Mouse (Mus musculus) ES-E14 (cell line): Measurements from ENCODE around the gene Myo16. TPM values are rescaled to one million over a fixed set of nuclear protein-coding genes. Genes with fewer than 3 reads are reported as not detected.

Experiments used
- DNase-seq: peaks from one replicate; pipeline ENCODE4 v3.0.0-alpha.2; 2013; ENCODE audit warnings: low read depth, low spot score
- H3K27ac ChIP-seq: 2 replicates; pipeline ENCODE4 v1.5.1; 2012; ENCODE audit warnings: low read depth, mild to moderate bottlenecking, low read length, moderate library complexity, mixed read lengths; ENCODE audit not compliant: poor library complexity, insufficient read depth, severe bottlenecking
- H3K36me3 ChIP-seq: 2 replicates; pipeline ENCODE4 v1.6.1; 2012; ENCODE audit warnings: mild to moderate bottlenecking, low read length, moderate library complexity, mixed read lengths; ENCODE audit not compliant: control insufficient read depth, poor library complexity, insufficient read depth, severe bottlenecking
- H3K4me1 ChIP-seq, 2 experiments: fragments of 150-350 bp in 1 of 2; sonication (generic) in 1 of 2; 2 replicates each; pipeline ENCODE4 v1.6.1; 2012; ENCODE audit warnings: low read length in 2 of 2, mild to moderate bottlenecking in 1 of 2, mixed read lengths in 1 of 2; ENCODE audit not compliant: control insufficient read depth in 2 of 2, insufficient read depth in 2 of 2, poor library complexity in 1 of 2
- H3K4me3 ChIP-seq, 2 experiments: fragments of 150-350 bp in 1 of 2; sonication (generic) in 1 of 2; 2 replicates each; pipeline ENCODE4 v1.5.1; 2012; ENCODE audit warnings: low read length in 2 of 2, low read depth in 1 of 2, mild to moderate bottlenecking in 1 of 2, mixed read lengths in 1 of 2; ENCODE audit not compliant: insufficient read depth in 1 of 2, poor library complexity in 1 of 2, severe bottlenecking in 1 of 2
- H3K9ac ChIP-seq: 2 replicates; pipeline ENCODE4 v1.6.1; 2012; ENCODE audit warnings: low read depth, mild to moderate bottlenecking, low read length, mixed read lengths; ENCODE audit not compliant: poor library complexity, insufficient read depth, severe bottlenecking
- H3K9me3 ChIP-seq: fragments of 150-350 bp; sonication (generic); 2 replicates; pipeline ENCODE4 v1.6.1; 2012; ENCODE audit warnings: low read depth, mild to moderate bottlenecking, low read length; ENCODE audit not compliant: control insufficient read depth, insufficient read depth
- CHD2 ChIP-seq: IDR thresholded peaks from 2 replicates; pipeline ENCODE4 v1.6.1; 2014; ENCODE audit warnings: mild to moderate bottlenecking, low read depth, low read length, inconsistent platforms
- HCFC1 ChIP-seq: IDR thresholded peaks from 2 replicates; pipeline ENCODE4 v1.6.1; 2012; ENCODE audit warnings: low read length, inconsistent platforms, borderline replicate concordance; ENCODE audit not compliant: insufficient read depth
- MAFK ChIP-seq: IDR thresholded peaks from 2 replicates; pipeline ENCODE4 v1.6.1; 2014; ENCODE audit warnings: mild to moderate bottlenecking, low read depth, low read length, inconsistent platforms; ENCODE audit not compliant: insufficient read depth
- ZC3H11A ChIP-seq: IDR thresholded peaks from 2 replicates; pipeline ENCODE4 v1.6.1; 2012; ENCODE audit warnings: low read depth, mild to moderate bottlenecking, inconsistent platforms, low read length, borderline replicate concordance
- ZNF384 ChIP-seq: IDR thresholded peaks from 2 replicates; pipeline ENCODE4 v1.6.1; 2012; ENCODE audit warnings: low read depth, low read length, inconsistent platforms
- in situ Hi-C, 2 experiments: fragments of 600-800 bp; cut with MboI; formaldehyde crosslinking; loops; one replicate each; pipeline ENCODE4 v1.15.1; 2025; ENCODE audit warnings: low sequenced_read_pairs in 2 of 2, inconsistent platforms in 1 of 2; ENCODE audit not compliant: unreplicated experiment in 2 of 2
- total RNA-seq: library from RNA; depleted of rRNA; stranded (reverse); fragments of 300-350 nt; gene quantifications from 2 replicates; pipeline ENCODE4 v1.2.3, GENCODE M21; 2012

The Myo16 gene
- total RNA-seq, 1 experiment, result 0.09 TPM

DNA sequence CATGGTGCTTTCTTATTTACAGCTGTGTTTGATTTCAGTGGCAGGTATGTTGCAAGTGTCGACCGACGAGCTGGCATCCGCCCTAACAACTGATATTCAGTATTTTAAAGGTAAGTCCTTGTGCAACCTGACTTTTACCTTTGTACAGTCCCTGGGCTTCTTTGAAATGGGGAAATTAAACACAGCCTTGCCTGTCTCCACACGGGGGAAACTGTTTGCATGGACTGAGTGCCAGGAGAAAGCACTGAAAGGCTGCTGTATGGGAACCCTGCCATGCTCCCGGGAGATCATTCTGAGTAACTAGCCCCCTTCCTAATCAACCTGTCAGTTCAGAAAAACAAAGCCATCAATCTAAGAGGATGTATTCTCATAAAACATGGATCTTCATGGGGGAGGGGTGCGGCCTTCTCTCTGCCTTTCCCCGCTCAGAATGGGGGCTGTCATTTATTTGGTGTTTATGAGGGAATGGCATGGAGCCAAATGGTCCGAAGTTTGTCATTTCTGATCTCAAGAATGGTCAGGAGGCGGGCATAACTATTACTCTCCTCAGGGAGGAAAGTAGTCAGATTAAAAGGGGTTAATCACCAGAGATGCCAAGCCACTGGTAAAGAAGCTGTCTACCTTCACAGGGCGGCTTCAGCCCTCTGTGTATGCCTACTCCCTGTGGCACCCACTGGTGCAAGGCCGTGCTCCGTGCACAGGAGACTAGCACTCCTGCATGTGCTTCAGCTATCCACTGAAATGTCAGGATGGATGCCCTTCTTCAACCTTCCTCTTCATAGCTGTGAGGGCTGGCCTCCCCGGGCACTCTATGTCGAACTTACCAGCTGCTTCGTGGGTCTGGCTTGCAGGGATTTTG, 286.1 kb downstream of the Myo16 start:
- H3K9ac ChIP-seq, result no peak overlapping the region
- no peak overlapping the region for H3K4me3 ChIP-seq
- no peaks in the 10 kb centered on the region for H3K36me3 ChIP-seq
- TF ChIP-seq HCFC1 (no peak), MAFK (no peak), ZC3H11A (no peak), CHD2 (no peak), ZNF384 (no peak)
- H3K27ac ChIP-seq, result no peak overlapping the region
- H3K4me1 ChIP-seq, result no peaks in the 10 kb centered on the region
- H3K9me3 ChIP-seq, result no peaks in the 10 kb centered on the region
- in situ Hi-C loops, result no loop called here
- DNase-seq, result no peak

DNA sequence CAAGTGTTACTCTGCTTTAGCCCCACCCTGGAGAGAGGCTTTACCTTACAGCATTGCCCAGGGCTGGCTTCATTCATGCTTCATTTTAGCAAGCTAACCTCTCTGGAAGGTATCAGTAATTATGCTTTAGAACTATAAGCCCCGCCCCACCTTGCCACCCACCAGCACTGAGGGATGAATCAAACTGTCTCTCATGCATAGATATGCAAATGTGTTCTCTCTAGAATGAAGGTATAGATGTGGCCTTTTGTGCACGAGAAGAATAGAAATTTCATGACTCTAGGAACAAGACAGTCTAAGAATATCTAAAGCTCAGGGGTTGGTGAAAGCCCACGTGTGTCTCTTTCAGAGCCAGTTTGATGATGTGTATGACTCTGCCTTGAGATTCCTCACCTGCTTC, 288.9 kb downstream of the Myo16 start:
- in situ Hi-C loops, result no loop called here
- no peaks in the 10 kb centered on the region for H3K36me3 ChIP-seq
- no peak for DNase-seq

DNA sequence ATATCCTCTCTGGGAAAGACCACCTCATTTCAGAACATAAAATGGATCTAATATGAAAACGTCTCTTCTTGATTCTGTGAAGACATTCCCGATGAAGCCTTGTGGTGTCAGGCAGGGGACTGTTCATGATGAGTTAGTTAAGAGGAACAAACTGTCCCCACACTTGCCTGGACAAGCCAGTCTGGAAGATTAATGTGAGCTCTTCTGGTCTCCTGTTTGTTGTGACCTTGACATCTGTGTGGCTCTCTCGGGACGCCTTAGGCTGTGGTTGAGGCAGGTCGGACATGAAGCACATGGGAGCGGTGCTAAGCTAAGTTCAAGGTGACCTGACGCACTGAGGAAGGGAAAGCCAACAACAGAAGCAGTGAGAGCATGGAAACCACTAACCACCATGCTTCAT, 291.3 kb downstream of the Myo16 start:
- in situ Hi-C loops, result no loop called here
- TF ChIP-seq ZC3H11A, result no peak
- TF ChIP-seq MAFK, result no peak
- no peak for TF ChIP-seq HCFC1
- Histone ChIP-seq H3K4me3 (no peak overlapping the region), H3K9me3 (no peaks in the 10 kb centered on the region), H3K36me3 (no peaks in the 10 kb centered on the region), H3K4me1 (no peaks in the 10 kb centered on the region), H3K9ac (no peak overlapping the region), H3K27ac (no peak overlapping the region)
- no peak for DNase-seq

More for the DNA sequence above, 288.9 kb downstream of the Myo16 start:
- Histone ChIP-seq H3K9me3 (no peaks in the 10 kb centered on the region), H3K4me3 (no peak overlapping the region), H3K4me1 (no peaks in the 10 kb centered on the region), H3K27ac (no peak overlapping the region), H3K9ac (no peak overlapping the region)
- no peak for TF ChIP-seq HCFC1
- no peak for TF ChIP-seq ZC3H11A

DNA sequence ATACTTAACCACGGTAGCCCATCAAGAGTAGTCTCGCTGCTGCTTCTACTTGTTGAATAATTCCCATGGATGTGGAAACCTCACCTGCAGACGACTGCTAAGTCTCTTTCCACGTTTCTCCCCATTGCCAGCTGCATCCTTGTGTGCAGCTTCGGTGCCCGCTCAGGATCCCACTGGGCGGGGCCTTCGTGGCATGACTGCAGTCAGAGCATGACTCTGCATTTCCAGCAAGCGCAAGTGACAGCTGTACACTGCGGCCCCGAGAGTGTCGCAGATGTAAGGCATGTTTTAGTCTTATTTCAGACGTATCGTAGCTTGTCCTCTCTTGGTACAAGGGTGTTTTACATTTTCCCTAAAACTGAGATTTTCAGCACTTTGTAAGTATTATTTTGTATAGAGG, 294.8 kb downstream of the Myo16 start:
- Histone ChIP-seq H3K4me3 (no peak overlapping the region), H3K9me3 (no peaks in the 10 kb centered on the region), H3K27ac (no peak overlapping the region), H3K9ac (no peak overlapping the region), H3K36me3 (no peaks in the 10 kb centered on the region), H3K4me1 (no peaks in the 10 kb centered on the region)
- in situ Hi-C loops, result no loop called here
- no peak for DNase-seq
- TF ChIP-seq ZNF384 (no peak), MAFK (0 out of 2 replicates have a peak, but pooled peaks have one; percentile 26)

DNA sequence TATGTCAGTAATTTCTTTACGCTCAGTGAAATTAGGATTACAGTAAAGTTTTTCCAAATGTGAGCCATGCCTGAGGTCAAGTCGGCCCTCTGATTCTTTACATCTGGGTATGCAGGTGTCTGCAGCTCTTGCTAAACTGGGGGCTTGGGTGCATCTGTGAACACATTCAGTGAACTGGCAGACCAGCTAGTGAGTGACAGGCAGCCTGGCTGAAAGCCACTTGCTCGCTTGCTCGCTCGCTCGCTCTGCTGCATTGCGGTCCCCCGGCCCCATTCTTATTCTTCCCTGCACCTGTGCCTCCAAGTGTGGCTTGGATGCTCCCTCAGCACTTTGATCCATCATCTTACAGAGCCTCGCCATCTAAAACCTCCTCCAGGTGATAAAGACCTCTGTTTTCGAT, 299.3 kb downstream of the Myo16 start:
- TF ChIP-seq ZC3H11A (no peak), ZNF384 (no peak), CHD2 (no peak), MAFK (no peak), HCFC1 (no peak)
- no peak for DNase-seq
- in situ Hi-C loops, result no loop called here

More for the DNA sequence above, 299.3 kb downstream of the Myo16 start:
- Histone ChIP-seq H3K9ac (no peak overlapping the region), H3K27ac (no peak overlapping the region), H3K9me3 (no peaks in the 10 kb centered on the region), H3K4me3 (no peak overlapping the region), H3K4me1 (no peaks in the 10 kb centered on the region), H3K36me3 (no peaks in the 10 kb centered on the region)
